Comparison of ENCODE assay signal across 15 mouse cellular contexts in the genomic region with DNA sequence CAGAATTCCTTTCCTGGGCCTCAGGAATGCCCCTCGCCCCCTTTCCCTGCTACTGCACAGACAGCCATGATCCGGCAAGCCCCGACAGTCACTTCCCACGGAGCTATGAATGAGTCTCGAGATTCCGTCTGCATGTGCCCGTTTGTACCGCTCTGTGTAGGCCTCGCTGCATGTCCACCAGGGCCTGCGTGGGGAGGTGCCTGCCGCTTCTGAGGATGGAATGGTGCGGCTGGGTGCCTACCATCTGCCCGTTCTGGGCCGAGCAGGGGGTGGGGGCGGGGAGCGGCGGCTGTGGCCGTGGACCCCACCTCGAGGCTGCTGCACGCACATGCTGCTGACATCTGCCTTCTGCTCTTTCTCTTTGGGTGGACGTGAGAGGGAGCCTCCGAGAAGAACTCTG. TPM values are rescaled to one million over a fixed set of nuclear protein-coding genes. Genes with fewer than 3 reads are reported as not detected.
DNase-seq lines count a peak whose midpoint lies in the region; ATAC-seq and TF ChIP-seq lines count a peak whose summit lies in the region.
"Had no signal": no experiment of that assay in that cellular context is flagged by ENCODE, and none has a peak within 500 bp of the region (broad histone marks: within the 10 kb centered on the region; RNA-seq: fewer than 3 reads in every experiment).

No protein-coding gene starts in this region.

- no peak overlapping the region for H3K4me3 ChIP-seq in forebrain, embryonic 10.5 days
- no peak overlapping the region for H3K4me3 ChIP-seq in forebrain, embryonic 15.5 days
- H3K4me3 ChIP-seq in left cerebral cortex, adult 2 months: no peak overlapping the region
- H3K4me3 ChIP-seq in embryonic facial prominence, embryonic 12.5 days: no peak overlapping the region
- H3K4me3 ChIP-seq in limb, embryonic 15.5 days: no peak overlapping the region
- H3K4me3 ChIP-seq: erythroblast, embryonic 14.5 days; liver, embryonic 13.5 days had no signal

- no peak overlapping the region for H3K4me2 ChIP-seq in forebrain, embryonic 15.5 days (replicated peaks)
- H3K4me2 ChIP-seq in embryonic facial prominence, embryonic 12.5 days (replicated peaks): no peak overlapping the region
- H3K4me2 ChIP-seq in limb, embryonic 15.5 days: no peak overlapping the region
- H3K4me2 ChIP-seq: liver, embryonic 13.5 days had no signal

- peak overlapping the region; percentile 71 for H3K27ac ChIP-seq in forebrain, embryonic 10.5 days
- no peak overlapping the region for H3K27ac ChIP-seq in forebrain, embryonic 15.5 days (replicated peaks)
- H3K27ac ChIP-seq in left cerebral cortex, adult 2 months: peak overlapping the region; percentile 47
- peak overlapping the region; percentile 54; the same call in 1 of the 2 replicates for H3K27ac ChIP-seq in embryonic facial prominence, embryonic 12.5 days
- peak overlapping the region; percentile 17 for H3K27ac ChIP-seq in limb, embryonic 15.5 days
- H3K27ac ChIP-seq: liver, embryonic 13.5 days had no signal

- H3K27me3 ChIP-seq in forebrain, embryonic 10.5 days (ENCODE audit: poor library complexity, severe bottlenecking): peaks cover 57% of the 10 kb centered on the region
- H3K27me3 ChIP-seq in forebrain, embryonic 15.5 days: no peaks in the 10 kb centered on the region
- peaks cover 15% of the 10 kb centered on the region for H3K27me3 ChIP-seq in embryonic facial prominence, embryonic 12.5 days
- no peaks in the 10 kb centered on the region; the same call in 1 of the 2 replicates for H3K27me3 ChIP-seq in limb, embryonic 15.5 days

- ATAC-seq in forebrain, embryonic 15.5 days (replicated peaks): no peak
- no peak for ATAC-seq in embryonic facial prominence, embryonic 12.5 days (ENCODE audit: insufficient number of reproducible peaks, insufficient read depth, low FRiP score, low TSS enrichment)
- ATAC-seq in limb, embryonic 15.5 days (ENCODE audit: insufficient number of reproducible peaks, low FRiP score, low TSS enrichment, low read depth): no peak
- ATAC-seq: activated CD4-positive, CD25-positive, alpha-beta regulatory T cell, adult 4 months; intestine, embryonic 16.5 days had no signal

- TF ChIP-seq CTCF in left cerebral cortex, adult 2 months (IDR thresholded peaks at IDR 0.05): no peak

- DNase-seq in forebrain, embryonic 10.5 days (ENCODE audit: extremely low spot score, low spot score): no peak
- no peak for DNase-seq in left cerebral cortex, adult 2 months (ENCODE audit: extremely low spot score in 1 of 2, low spot score in 2 of 2)
- no peak for DNase-seq in left cerebral cortex, postnatal 14 days (ENCODE audit: low spot score in 2 of 2)
- no peak for DNase-seq in layer of hippocampus, adult 8-10 months (ENCODE audit: low spot score in 2 of 2)
- DNase-seq in right cerebral cortex, adult 18-20 months: no peak
- DNase-seq: gastrocnemius, postnatal 10 days; kidney, postnatal 25 days; liver, embryonic 13.5 days; lung, postnatal 14 days had no signal

- H3K9me3 ChIP-seq in forebrain, embryonic 10.5 days: no peaks in the 10 kb centered on the region
- H3K9me3 ChIP-seq in forebrain, embryonic 15.5 days: no peaks in the 10 kb centered on the region
- no peaks in the 10 kb centered on the region for H3K9me3 ChIP-seq in embryonic facial prominence, embryonic 12.5 days
- H3K9me3 ChIP-seq in limb, embryonic 15.5 days: no peaks in the 10 kb centered on the region
- H3K9me3 ChIP-seq: liver, embryonic 13.5 days had no signal

- intact Hi-C loops in left cerebral cortex, adult 2 months (cut with DNase I): no loop called here
- intact Hi-C loops in left cerebral cortex, postnatal 14 days (cut with DNase I): no loop called here

- 52% methylated on average over 22 of the region's 22 CpGs for WGBS in forebrain, embryonic 10.5 days
- 51% methylated on average over 22 of the region's 22 CpGs for WGBS in forebrain, embryonic 15.5 days
- 46% methylated on average over 22 of the region's 22 CpGs for WGBS in embryonic facial prominence, embryonic 12.5 days
- 38% methylated on average over 22 of the region's 22 CpGs for WGBS in limb, embryonic 15.5 days

- peaks cover 26% of the 10 kb centered on the region for H3K4me1 ChIP-seq in forebrain, embryonic 10.5 days
- peaks cover 4% of the 10 kb centered on the region; the same call in 1 of the 2 replicates for H3K4me1 ChIP-seq in forebrain, embryonic 15.5 days
- H3K4me1 ChIP-seq in embryonic facial prominence, embryonic 12.5 days: peaks cover 21% of the 10 kb centered on the region
- peaks cover 16% of the 10 kb centered on the region for H3K4me1 ChIP-seq in limb, embryonic 15.5 days
- H3K4me1 ChIP-seq: liver, embryonic 13.5 days had no signal

- no peak overlapping the region for H3K9ac ChIP-seq in forebrain, embryonic 15.5 days (replicated peaks)
- no peak overlapping the region for H3K9ac ChIP-seq in embryonic facial prominence, embryonic 12.5 days
- H3K9ac ChIP-seq in limb, embryonic 15.5 days: no peak overlapping the region
- H3K9ac ChIP-seq: liver, embryonic 13.5 days had no signal

- H3K36me3 ChIP-seq in forebrain, embryonic 10.5 days (replicated peaks): no peaks in the 10 kb centered on the region
- H3K36me3 ChIP-seq in forebrain, embryonic 15.5 days: no peaks in the 10 kb centered on the region
- no peaks in the 10 kb centered on the region for H3K36me3 ChIP-seq in embryonic facial prominence, embryonic 12.5 days
- no peaks in the 10 kb centered on the region for H3K36me3 ChIP-seq in limb, embryonic 15.5 days
- H3K36me3 ChIP-seq: liver, embryonic 13.5 days had no signal

RNA-seq across cellular contexts. Expression of a gene that starts 45.6 kb away (rescaled TPM):
- polyA plus RNA-seq in forebrain, embryonic 10.5 days (2016; fragmentation: Nextera tagmentation; extraction: Ambion mirVana): 91.4 and 96.9 TPM in 2 replicates
- 26.0 and 33.4 TPM in 2 replicates for polyA plus RNA-seq in forebrain, embryonic 15.5 days (2015; fragmentation: Nextera tagmentation; extraction: Ambion mirVana)
- 10 to 100 TPM; 17.5 to 17.9 TPM for total RNA-seq in left cerebral cortex, adult 2 months (2021)
- total RNA-seq in left cerebral cortex, postnatal 14 days (2021): 10 to 100 TPM; 12.6 to 14.8 TPM
- 94.5 and 97.0 TPM in 2 replicates for polyA plus RNA-seq in embryonic facial prominence, embryonic 12.5 days (2016; fragmentation: Nextera tagmentation; extraction: Ambion mirVana)
- polyA plus RNA-seq in limb, embryonic 15.5 days (2015; fragmentation: Nextera tagmentation; extraction: Ambion mirVana): 80.6 and 81.7 TPM in 2 replicates
- total RNA-seq in layer of hippocampus, adult 8-10 months (2022): 10 to 100 TPM in 1 of 4 experiments, 1 to 10 TPM in 3; 7.0 to 10.2 (median 9.3) TPM
